Mouse (Mus musculus) kidney, embryonic 15.5 days (tissue): ENCODE measurements around the gene Parp14. TPM values are rescaled to one million over a fixed set of nuclear protein-coding genes. Genes with fewer than 3 reads are reported as not detected.

Experiments used
- ATAC-seq: fragments of 200-750 bp; cut with Nextera tagmentation; replicated peaks from 2 replicates; pipeline ENCODE4 v1.8.0; 2017; ENCODE audit warnings: moderate TSS enrichment; ENCODE audit not compliant: low FRiP score
- H3K27ac ChIP-seq: fragments of 300-500 bp; sonication (generic); 2 replicates; pipeline ENCODE4 v1.5.1; 2015; ENCODE audit warnings: mild to moderate bottlenecking, inconsistent platforms
- H3K27me3 ChIP-seq: fragments of 300-500 bp; sonication (generic); 2 replicates; pipeline ENCODE4 v1.6.1; 2015; ENCODE audit warnings: inconsistent platforms
- H3K36me3 ChIP-seq: fragments of 300-500 bp; sonication (generic); 2 replicates; pipeline ENCODE4 v1.6.1; 2015; ENCODE audit warnings: inconsistent platforms
- H3K4me1 ChIP-seq: fragments of 300-500 bp; sonication (generic); 2 replicates; pipeline ENCODE4 v1.6.1; 2015; ENCODE audit warnings: inconsistent platforms
- H3K4me2 ChIP-seq: fragments of 300-500 bp; sonication (generic); 2 replicates; pipeline ENCODE4 v1.6.1; 2015; ENCODE audit warnings: moderate library complexity, mild to moderate bottlenecking, inconsistent platforms
- H3K4me3 ChIP-seq: fragments of 300-500 bp; sonication (generic); replicated peaks from 2 replicates; pipeline ENCODE4 v1.5.1; 2015; ENCODE audit warnings: mild to moderate bottlenecking, inconsistent platforms
- H3K9ac ChIP-seq: fragments of 300-500 bp; sonication (generic); 2 replicates; pipeline ENCODE4 v1.6.1; 2015; ENCODE audit warnings: mild to moderate bottlenecking, inconsistent platforms
- H3K9me3 ChIP-seq: fragments of 300-500 bp; sonication (generic); replicated peaks from 2 replicates; pipeline ENCODE4 v1.6.1; 2016; ENCODE audit warnings: inconsistent platforms
- WGBS: fragments of 180-500 bp; shearing (Covaris S2); methylation state at CpG from one replicate; pipeline ENCODE4 v1.1.7; 2015; ENCODE audit warnings: mixed read lengths; 5-methylcytosine and 5-hydroxymethylcytosine counted together
- polyA plus RNA-seq: library from polyadenylated mRNA; unstranded; fragments of >200 nt; fragmentation: Nextera tagmentation; extraction: Ambion mirVana; gene quantifications from 2 replicates; pipeline ENCODE4 v1.2.1, GENCODE M21; 2015

Parp14 gene
- polyA plus RNA-seq, 1 experiment from 2014 or later, result 1.1 TPM

- WGBS, result 35% methylated on average over 3 of the region's 3 CpGs
- no peak for ATAC-seq
- Histone ChIP-seq H3K9me3 (no peaks in the 10 kb centered on the region), H3K27me3 (no peaks in the 10 kb centered on the region), H3K4me2 (no peak overlapping the region), H3K9ac (no peak overlapping the region), H3K4me1 (no peaks in the 10 kb centered on the region), H3K36me3 (no peaks in the 10 kb centered on the region), H3K4me3 (no peak overlapping the region), H3K27ac (no peak overlapping the region)
These were observed 58.2 kb downstream of the Parp14 start for GRCm38 (mm10) chr16:35813119-35813518.

- Histone ChIP-seq H3K4me2 (no peak overlapping the region), H3K4me1 (no peaks in the 10 kb centered on the region), H3K27ac (no peak overlapping the region), H3K4me3 (no peak overlapping the region), H3K27me3 (no peaks in the 10 kb centered on the region), H3K9ac (no peak overlapping the region), H3K36me3 (peaks cover 5% of the 10 kb centered on the region; the same call in 1 of the 2 replicates), H3K9me3 (no peaks in the 10 kb centered on the region)
- ATAC-seq, result no peak
- WGBS, result 96% methylated on average over 2 of the region's 2 CpGs
These were observed 62.5 kb downstream of the Parp14 start for GRCm38 (mm10) chr16:35808838-35809237.

- Histone ChIP-seq H3K9ac (no peak overlapping the region), H3K4me1 (no peaks in the 10 kb centered on the region), H3K4me2 (no peak overlapping the region), H3K9me3 (no peaks in the 10 kb centered on the region), H3K36me3 (peaks cover 5% of the 10 kb centered on the region; the same call in 1 of the 2 replicates), H3K27ac (no peak overlapping the region), H3K4me3 (no peak overlapping the region), H3K27me3 (no peaks in the 10 kb centered on the region)
- 87% methylated on average over 4 of the region's 4 CpGs for WGBS
- ATAC-seq, result no peak
These were observed 63.7 kb downstream of the Parp14 start for GRCm38 (mm10) chr16:35807663-35807992.

- no peaks in the 10 kb centered on the region for H3K27me3 ChIP-seq
- H3K27ac ChIP-seq, result no peak overlapping the region
- no peak overlapping the region for H3K4me2 ChIP-seq
- H3K4me3 ChIP-seq, result no peak overlapping the region
- H3K9me3 ChIP-seq, result no peaks in the 10 kb centered on the region
- no peak overlapping the region for H3K9ac ChIP-seq
- 88% methylated on average over 6 of the region's 6 CpGs for whole genome bisulfite sequencing
- ATAC-seq, result no peak
- no peaks in the 10 kb centered on the region for H3K4me1 ChIP-seq
- H3K36me3 ChIP-seq, result peaks cover 5% of the 10 kb centered on the region; the same call in 1 of the 2 replicates
These were observed 64.2 kb downstream of the Parp14 start for GRCm38 (mm10) chr16:35806973-35807662.

GRCm38 (mm10) chr16:35803723-35804122 is 67.6 kb downstream of the Parp14 start:
- peaks cover 24% of the 10 kb centered on the region; the same call in 1 of the 2 replicates for H3K36me3 ChIP-seq
- no peak overlapping the region for H3K27ac ChIP-seq
- H3K9ac ChIP-seq, result no peak overlapping the region
- H3K4me3 ChIP-seq, result no peak overlapping the region
- no peaks in the 10 kb centered on the region for H3K27me3 ChIP-seq
- H3K4me2 ChIP-seq, result no peak overlapping the region
- WGBS, result 87% methylated on average over 4 of the region's 4 CpGs
- peaks cover 9% of the 10 kb centered on the region for H3K9me3 ChIP-seq
- no peaks in the 10 kb centered on the region for H3K4me1 ChIP-seq
- no peak for ATAC-seq

- H3K4me1 ChIP-seq, result no peaks in the 10 kb centered on the region
- WGBS, result 78% methylated on average over 7 of the region's 7 CpGs
- H3K9ac ChIP-seq, result no peak overlapping the region
- no peaks in the 10 kb centered on the region for H3K27me3 ChIP-seq
- no peak for ATAC-seq
- H3K4me3 ChIP-seq, result no peak overlapping the region
- H3K27ac ChIP-seq, result no peak overlapping the region
- peaks cover 29% of the 10 kb centered on the region; the same call in 1 of the 2 replicates for H3K36me3 ChIP-seq
- no peak overlapping the region for H3K4me2 ChIP-seq
- H3K9me3 ChIP-seq, result peaks cover 9% of the 10 kb centered on the region
These were observed 69.2 kb downstream of the Parp14 start for GRCm38 (mm10) chr16:35802163-35802562.

GRCm38 (mm10) chr16:35791962-35792521 is 79.3 kb downstream of the Parp14 start:
- Histone ChIP-seq H3K9ac (no peak overlapping the region), H3K4me3 (no peak overlapping the region), H3K27me3 (no peaks in the 10 kb centered on the region), H3K4me1 (0 out of 2 replicates have a peak, but pooled peaks cover 6% of the 10 kb centered on the region), H3K27ac (no peak overlapping the region), H3K9me3 (no peaks in the 10 kb centered on the region), H3K4me2 (no peak overlapping the region), H3K36me3 (peaks cover 25% of the 10 kb centered on the region)
- WGBS, result 87% methylated on average over 6 of the region's 6 CpGs
- ATAC-seq, result no peak

- Histone ChIP-seq H3K9me3 (no peaks in the 10 kb centered on the region), H3K9ac (no peak overlapping the region), H3K4me2 (no peak overlapping the region), H3K36me3 (peaks cover 22% of the 10 kb centered on the region), H3K27ac (no peak overlapping the region), H3K4me1 (peaks cover 8% of the 10 kb centered on the region; the same call in 1 of the 2 replicates), H3K4me3 (no peak overlapping the region), H3K27me3 (no peaks in the 10 kb centered on the region)
- WGBS, result 89% methylated on average over 6 of the region's 6 CpGs
- ATAC-seq, result no peak
These were observed 83.0 kb downstream of the Parp14 start for GRCm38 (mm10) chr16:35788330-35788729.

GRCm38 (mm10) chr16:35787568-35788189 is 83.7 kb downstream of the Parp14 start:
- WGBS, result 73% methylated on average over 8 of the region's 8 CpGs
- Histone ChIP-seq H3K9ac (no peak overlapping the region), H3K27me3 (no peaks in the 10 kb centered on the region), H3K27ac (no peak overlapping the region), H3K4me1 (peaks cover 8% of the 10 kb centered on the region; the same call in 1 of the 2 replicates), H3K4me2 (no peak overlapping the region), H3K36me3 (peaks cover 22% of the 10 kb centered on the region), H3K4me3 (no peak overlapping the region), H3K9me3 (no peaks in the 10 kb centered on the region)
- no peak for ATAC-seq

- WGBS, result 88% methylated on average over 6 of the region's 6 CpGs
- no peak overlapping the region for H3K9ac ChIP-seq
- no peak overlapping the region for H3K4me3 ChIP-seq
- no peaks in the 10 kb centered on the region for H3K27me3 ChIP-seq
- ATAC-seq, result no peak
- peaks cover 8% of the 10 kb centered on the region; the same call in 1 of the 2 replicates for H3K4me1 ChIP-seq
- no peak overlapping the region for H3K4me2 ChIP-seq
- H3K36me3 ChIP-seq, result peaks cover 22% of the 10 kb centered on the region
- H3K9me3 ChIP-seq, result no peaks in the 10 kb centered on the region
- H3K27ac ChIP-seq, result no peak overlapping the region
These were observed 84.2 kb downstream of the Parp14 start for GRCm38 (mm10) chr16:35787163-35787562.

GRCm38 (mm10) chr16:35784134-35784725 is 87.1 kb downstream of the Parp14 start:
- Histone ChIP-seq H3K27me3 (no peaks in the 10 kb centered on the region), H3K36me3 (peaks cover 11% of the 10 kb centered on the region; the same call in 1 of the 2 replicates), H3K4me3 (no peak overlapping the region), H3K4me1 (peaks cover 8% of the 10 kb centered on the region; the same call in 1 of the 2 replicates), H3K4me2 (no peak overlapping the region), H3K27ac (no peak overlapping the region), H3K9me3 (no peaks in the 10 kb centered on the region), H3K9ac (no peak overlapping the region)
- 66% methylated on average over 7 of the region's 7 CpGs for WGBS
- no peak for ATAC-seq

- no peak for ATAC-seq
- Histone ChIP-seq H3K27me3 (no peaks in the 10 kb centered on the region), H3K9ac (no peak overlapping the region), H3K27ac (no peak overlapping the region), H3K4me1 (peaks cover 8% of the 10 kb centered on the region; the same call in 1 of the 2 replicates), H3K4me3 (no peak overlapping the region), H3K9me3 (no peaks in the 10 kb centered on the region), H3K36me3 (peaks cover 9% of the 10 kb centered on the region; the same call in 1 of the 2 replicates), H3K4me2 (no peak overlapping the region)
- WGBS, result 79% methylated on average over 3 of the region's 3 CpGs
These were observed 88.2 kb downstream of the Parp14 start for GRCm38 (mm10) chr16:35783207-35783573.
